Mouse (Mus musculus): ENCODE data around the gene Smoc1.

The Smoc1 gene

GRCm38 (mm10) chr12:81173011-81173410, 146.4 kb downstream of the Smoc1 start:
- no peak for DNase-seq

GRCm38 (mm10) chr12:81173893-81174292, 147.3 kb downstream of the Smoc1 start:
- no peak for DNase-seq

GRCm38 (mm10) chr12:81175252-81175651, 148.6 kb downstream of the Smoc1 start:
- DNase-seq: no peak

GRCm38 (mm10) chr12:81182073-81182472, 155.5 kb downstream of the Smoc1 start:
- peak; percentile 52 for DNase-seq

GRCm38 (mm10) chr12:81184967-81185366, 158.4 kb downstream of the Smoc1 start:
- no peak for DNase-seq

GRCm38 (mm10) chr12:81186081-81186480, 159.5 kb downstream of the Smoc1 start:
- no peak for DNase-seq

GRCm38 (mm10) chr12:81186668-81187067, 160.1 kb downstream of the Smoc1 start:
- no peak for DNase-seq

GRCm38 (mm10) chr12:81188423-81188822, 161.8 kb downstream of the Smoc1 start:
- no peak for DNase-seq

GRCm38 (mm10) chr12:81188996-81189395, 162.4 kb downstream of the Smoc1 start:
- no peak for DNase-seq

- no peak for DNase-seq
Measured at GRCm38 (mm10) chr12:81189636-81190035, 163.0 kb downstream of the Smoc1 start.

GRCm38 (mm10) chr12:81193968-81194367, 167.4 kb downstream of the Smoc1 start:
- DNase-seq: no peak

- no peak for DNase-seq
Measured at GRCm38 (mm10) chr12:81197468-81198075, 171.0 kb downstream of the Smoc1 start.

GRCm38 (mm10) chr12:81199280-81199955, 172.8 kb downstream of the Smoc1 start:
- DNase-seq: peak; percentile 53

- DNase-seq: no peak
Measured at GRCm38 (mm10) chr12:81203226-81203625, 176.6 kb downstream of the Smoc1 start.

- DNase-seq: peak; percentile 57
Measured at GRCm38 (mm10) chr12:81205619-81206560, 179.3 kb downstream of the Smoc1 start.

GRCm38 (mm10) chr12:81208559-81208958, 182.0 kb downstream of the Smoc1 start:
- no peak for DNase-seq

GRCm38 (mm10) chr12:81219339-81219738, 192.7 kb downstream of the Smoc1 start:
- no peak for DNase-seq

GRCm38 (mm10) chr12:81223276-81223675, 196.7 kb downstream of the Smoc1 start:
- no peak for DNase-seq

GRCm38 (mm10) chr12:81224843-81225242, 198.2 kb downstream of the Smoc1 start:
- no peak for DNase-seq

- DNase-seq: no peak
Measured at GRCm38 (mm10) chr12:81225966-81226577, 199.5 kb downstream of the Smoc1 start.

GRCm38 (mm10) chr12:81226590-81226989, 200.0 kb downstream of the Smoc1 start:
- no peak for DNase-seq

GRCm38 (mm10) chr12:81227767-81228460, 201.3 kb downstream of the Smoc1 start:
- no peak for DNase-seq
